Mouse (Mus musculus): ENCODE data around the gene Glrb. TPM values are rescaled to one million over a fixed set of nuclear protein-coding genes. Genes with fewer than 3 reads are reported as not detected.

Glrb gene
- polyA plus RNA-seq, 2 experiments: 0.07 to 0.11 TPM

GRCm38 (mm10) chr3:80894328-80894727, 19.1 kb downstream of the Glrb start:
- H3K27ac ChIP-seq: no peak overlapping the region
- 55% methylated on average over 5 of the region's 5 CpGs for WGBS (ENCODE audit: insufficient replicate concordance)
- no peak for TF ChIP-seq CTCF (IDR thresholded peaks at IDR 0.05; ENCODE audit: low read depth)
- TF ChIP-seq EP300 (IDR thresholded peaks at IDR 0.05; ENCODE audit: low read depth): no peak
- DNase-seq (ENCODE audit: low read depth in 3 of 3, low spot score in 3 of 3) (no peak), ATAC-seq (ENCODE audit: insufficient read depth) (no peak)
- no peaks in the 10 kb centered on the region for H3K36me3 ChIP-seq (replicated peaks; ENCODE audit: control insufficient read depth, insufficient read depth, low read depth)
- no peak overlapping the region for H3K4me3 ChIP-seq (ENCODE audit: insufficient read depth in 1 of 2, low read depth in 2 of 2, low read length in 2 of 2)
- H3K4me2 ChIP-seq (ENCODE audit: low read depth): no peak overlapping the region
- H3K27me3 ChIP-seq (ENCODE audit: control insufficient read depth, insufficient read depth, low read length): no peaks in the 10 kb centered on the region
- H3K9ac ChIP-seq (replicated peaks): no peak overlapping the region
- no peaks in the 10 kb centered on the region for H3K9me3 ChIP-seq (ENCODE audit: control insufficient read depth, low read length)
- H3K4me1 ChIP-seq (replicated peaks; ENCODE audit: control insufficient read depth in 2 of 2, insufficient read depth in 2 of 2, low read length in 1 of 2): no peaks in the 10 kb centered on the region

- Histone ChIP-seq H3K36me3 (replicated peaks; ENCODE audit: control insufficient read depth, insufficient read depth, low read depth) (no peaks in the 10 kb centered on the region), H3K4me1 (replicated peaks; ENCODE audit: control insufficient read depth in 2 of 2, insufficient read depth in 2 of 2, low read length in 1 of 2) (no peaks in the 10 kb centered on the region), H3K9ac (replicated peaks) (no peak overlapping the region), H3K9me3 (ENCODE audit: control insufficient read depth, low read length) (no peaks in the 10 kb centered on the region), H3K4me3 (ENCODE audit: insufficient read depth in 1 of 2, low read depth in 2 of 2, low read length in 2 of 2) (no peak overlapping the region), H3K27me3 (ENCODE audit: control insufficient read depth, insufficient read depth, low read length) (no peaks in the 10 kb centered on the region), H3K4me2 (ENCODE audit: low read depth) (no peak overlapping the region), H3K27ac (no peak overlapping the region)
- no peak for DNase-seq (ENCODE audit: low read depth in 3 of 3, low spot score in 3 of 3)
- ATAC-seq (ENCODE audit: insufficient read depth): no peak
- 34% methylated on average over 4 of the region's 4 CpGs for WGBS (ENCODE audit: insufficient replicate concordance)
- TF ChIP-seq CTCF (IDR thresholded peaks at IDR 0.05; ENCODE audit: low read depth) (no peak), EP300 (IDR thresholded peaks at IDR 0.05; ENCODE audit: low read depth) (no peak)
These were observed 20.3 kb downstream of the Glrb start for GRCm38 (mm10) chr3:80893055-80893690.

- Histone ChIP-seq H3K9me3 (ENCODE audit: control insufficient read depth, low read length) (no peaks in the 10 kb centered on the region), H3K27ac (no peak overlapping the region), H3K4me3 (ENCODE audit: insufficient read depth in 1 of 2, low read depth in 2 of 2, low read length in 2 of 2) (no peak overlapping the region), H3K4me1 (replicated peaks; ENCODE audit: control insufficient read depth in 2 of 2, insufficient read depth in 2 of 2, low read length in 1 of 2) (no peaks in the 10 kb centered on the region), H3K9ac (replicated peaks) (no peak overlapping the region), H3K27me3 (ENCODE audit: control insufficient read depth, insufficient read depth, low read length) (no peaks in the 10 kb centered on the region), H3K36me3 (replicated peaks; ENCODE audit: control insufficient read depth, insufficient read depth, low read depth) (no peaks in the 10 kb centered on the region), H3K4me2 (ENCODE audit: low read depth) (no peak overlapping the region)
- ATAC-seq (ENCODE audit: insufficient read depth): no peak
- no peak for DNase-seq (ENCODE audit: low read depth in 3 of 3, low spot score in 3 of 3)
- 52% methylated on average over 4 of the region's 4 CpGs for WGBS (ENCODE audit: insufficient replicate concordance)
- no peak for TF ChIP-seq CTCF (IDR thresholded peaks at IDR 0.05; ENCODE audit: low read depth)
- no peak for TF ChIP-seq EP300 (IDR thresholded peaks at IDR 0.05; ENCODE audit: low read depth)
These were observed 22.4 kb downstream of the Glrb start for GRCm38 (mm10) chr3:80891087-80891486.

- no peak for TF ChIP-seq CTCF (IDR thresholded peaks at IDR 0.05; ENCODE audit: low read depth)
- TF ChIP-seq EP300 (IDR thresholded peaks at IDR 0.05; ENCODE audit: low read depth): no peak
- Histone ChIP-seq H3K4me1 (replicated peaks; ENCODE audit: control insufficient read depth in 2 of 2, insufficient read depth in 2 of 2, low read length in 1 of 2) (no peaks in the 10 kb centered on the region), H3K4me2 (ENCODE audit: low read depth) (no peak overlapping the region), H3K27ac (no peak overlapping the region), H3K36me3 (replicated peaks; ENCODE audit: control insufficient read depth, insufficient read depth, low read depth) (no peaks in the 10 kb centered on the region), H3K9me3 (ENCODE audit: control insufficient read depth, low read length) (no peaks in the 10 kb centered on the region), H3K9ac (replicated peaks) (no peak overlapping the region), H3K4me3 (ENCODE audit: insufficient read depth in 1 of 2, low read depth in 2 of 2, low read length in 2 of 2) (no peak overlapping the region), H3K27me3 (ENCODE audit: control insufficient read depth, insufficient read depth, low read length) (no peaks in the 10 kb centered on the region)
- no peak for ATAC-seq (ENCODE audit: insufficient read depth)
- DNase-seq (ENCODE audit: low read depth in 3 of 3, low spot score in 3 of 3): no peak
- 62% methylated on average over 1 of the region's 1 CpGs for WGBS (ENCODE audit: insufficient replicate concordance)
These were observed 28.3 kb downstream of the Glrb start for GRCm38 (mm10) chr3:80885174-80885573.

- no peaks in the 10 kb centered on the region for H3K4me1 ChIP-seq (replicated peaks; ENCODE audit: control insufficient read depth in 2 of 2, insufficient read depth in 2 of 2, low read length in 1 of 2)
- no peak overlapping the region for H3K9ac ChIP-seq (replicated peaks)
- DNase-seq (ENCODE audit: low read depth in 3 of 3, low spot score in 3 of 3) (no peak), ATAC-seq (ENCODE audit: insufficient read depth) (no peak)
- H3K9me3 ChIP-seq (ENCODE audit: control insufficient read depth, low read length): no peaks in the 10 kb centered on the region
- WGBS (ENCODE audit: insufficient replicate concordance): 66% methylated on average over 6 of the region's 6 CpGs
- no peaks in the 10 kb centered on the region for H3K27me3 ChIP-seq (ENCODE audit: control insufficient read depth, insufficient read depth, low read length)
- TF ChIP-seq CTCF (IDR thresholded peaks at IDR 0.05; ENCODE audit: low read depth): no peak
- no peak for TF ChIP-seq EP300 (IDR thresholded peaks at IDR 0.05; ENCODE audit: low read depth)
- H3K4me3 ChIP-seq (ENCODE audit: insufficient read depth in 1 of 2, low read depth in 2 of 2, low read length in 2 of 2): no peak overlapping the region
- H3K4me2 ChIP-seq (ENCODE audit: low read depth): no peak overlapping the region
- no peaks in the 10 kb centered on the region for H3K36me3 ChIP-seq (replicated peaks; ENCODE audit: control insufficient read depth, insufficient read depth, low read depth)
- no peak overlapping the region for H3K27ac ChIP-seq
These were observed 29.9 kb downstream of the Glrb start for GRCm38 (mm10) chr3:80883601-80884000.

All from liver, embryonic 14.5 days (tissue).